Mouse (Mus musculus) embryonic fibroblast, embryonic 13.5 days (primary cell): ENCODE results near the gene Fbxw10.

Experiments used
- CTCF ChIP-seq: IDR thresholded peaks from 2 replicates; pipeline ENCODE4 v1.5.1; 2011; ENCODE audit warnings: mild to moderate bottlenecking, control low read depth, low read length, moderate library complexity, borderline replicate concordance; ENCODE audit not compliant: insufficient read depth
- POLR2A ChIP-seq: IDR thresholded peaks from 2 replicates; pipeline ENCODE4 v1.6.1; 2011; ENCODE audit warnings: low read depth, mild to moderate bottlenecking, control low read depth, low read length, moderate library complexity

DNA sequence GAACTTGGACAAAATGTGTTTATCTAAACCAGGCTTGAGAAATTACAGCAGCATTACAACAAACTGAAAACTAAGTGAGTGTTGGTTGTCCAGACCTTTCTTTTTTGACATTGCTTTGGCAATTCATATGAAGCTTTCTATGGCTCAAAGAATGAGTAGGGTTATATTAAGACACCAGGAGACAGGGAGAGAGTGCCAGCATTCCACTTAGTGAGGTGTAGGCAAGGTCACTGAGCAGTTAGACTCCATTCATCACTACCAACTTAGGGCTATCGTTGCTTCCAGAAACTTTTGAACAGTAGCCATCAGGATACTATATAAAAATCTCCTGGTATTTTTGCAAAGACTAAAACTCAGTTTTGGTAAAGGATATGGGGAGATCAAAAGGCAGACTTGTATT, 30.5 kb downstream of the Fbxw10 start:
- no peak for TF ChIP-seq CTCF
- TF ChIP-seq POLR2A = no peak
